ENCODE assay signal across 12 mouse cellular contexts in genomic region chr12:100742468-100742867, GRCm38 (mm10).
"Had no signal": no experiment of that assay in that cellular context is flagged by ENCODE, and none has a peak within 500 bp of the region (broad histone marks: within the 10 kb centered on the region; RNA-seq: fewer than 3 reads in every experiment).

No protein-coding gene starts in this region.

- DNase-seq: lung, adult 18-20 months; lung, embryonic 14.5 days; lung, postnatal 10 days; lung, postnatal 4 days; midbrain, embryonic 14.5 days; retina, postnatal 1 day; right cerebral cortex, adult 18-20 months; right cerebral cortex, postnatal 25 days; right cerebral cortex, postnatal 4 days; spleen, adult 18-20 months; thymus, adult 18-20 months; thymus, postnatal 14 days had no signal
